Mouse (Mus musculus): Measurements from ENCODE around the gene Rptor. TPM values are rescaled to one million over a fixed set of nuclear protein-coding genes. Genes with fewer than 3 reads are reported as not detected.

Rptor gene
- polyA plus RNA-seq, 1 experiment from 2014 or later, result 3.1 TPM

GRCm38 (mm10) chr11:119718115-119718514, 115.4 kb downstream of the Rptor start:
- H3K36me3 ChIP-seq (replicated peaks; ENCODE audit: insufficient read depth, low read length), result no peaks in the 10 kb centered on the region
- WGBS (ENCODE audit: insufficient replicate concordance), result 95% methylated on average over 3 of the region's 3 CpGs
- H3K4me1 ChIP-seq (ENCODE audit: insufficient read depth), result no peaks in the 10 kb centered on the region; the same call in 1 of the 2 replicates
- H3K4me2 ChIP-seq (ENCODE audit: low read depth, low read length), result no peak overlapping the region
- no peak for DNase-seq
- H3K9ac ChIP-seq (replicated peaks), result no peak overlapping the region
- no peak overlapping the region for H3K27ac ChIP-seq (ENCODE audit: low read depth)
- H3K4me3 ChIP-seq (ENCODE audit: low read depth, low read length), result no peak overlapping the region
- H3K27me3 ChIP-seq (ENCODE audit: insufficient read depth, low read length), result no peaks in the 10 kb centered on the region
- H3K9me3 ChIP-seq (ENCODE audit: low read length), result peaks cover 5% of the 10 kb centered on the region; the same call in 1 of the 2 replicates
- TF ChIP-seq CTCF (IDR thresholded peaks at IDR 0.05; ENCODE audit: low read depth) (no peak), EP300 (IDR thresholded peaks at IDR 0.05; ENCODE audit: low read depth) (no peak)
- no peak for ATAC-seq

GRCm38 (mm10) chr11:119720101-119721048, 117.7 kb downstream of the Rptor start:
- Histone ChIP-seq H3K36me3 (replicated peaks; ENCODE audit: insufficient read depth, low read length) (no peaks in the 10 kb centered on the region), H3K4me1 (ENCODE audit: insufficient read depth) (no peaks in the 10 kb centered on the region; the same call in 1 of the 2 replicates), H3K27ac (ENCODE audit: low read depth) (no peak overlapping the region), H3K9me3 (ENCODE audit: low read length) (peaks cover 5% of the 10 kb centered on the region; the same call in 1 of the 2 replicates), H3K27me3 (ENCODE audit: insufficient read depth, low read length) (no peaks in the 10 kb centered on the region), H3K4me2 (ENCODE audit: low read depth, low read length) (no peak overlapping the region), H3K9ac (replicated peaks) (no peak overlapping the region), H3K4me3 (ENCODE audit: low read depth, low read length) (no peak overlapping the region)
- DNase-seq, result no peak
- ATAC-seq, result no peak
- no peak for TF ChIP-seq CTCF (IDR thresholded peaks at IDR 0.05; ENCODE audit: low read depth)
- no peak for TF ChIP-seq EP300 (IDR thresholded peaks at IDR 0.05; ENCODE audit: low read depth)
- 75% methylated on average over 9 of the region's 9 CpGs for WGBS (ENCODE audit: insufficient replicate concordance)

- no peak for TF ChIP-seq CTCF (IDR thresholded peaks at IDR 0.05; ENCODE audit: low read depth)
- no peak overlapping the region for H3K4me2 ChIP-seq (ENCODE audit: low read depth, low read length)
- no peaks in the 10 kb centered on the region for H3K9me3 ChIP-seq (ENCODE audit: low read length)
- DNase-seq (no peak), ATAC-seq (no peak)
- H3K9ac ChIP-seq (replicated peaks), result no peak overlapping the region
- WGBS (ENCODE audit: insufficient replicate concordance), result 70% methylated on average over 9 of the region's 9 CpGs
- no peaks in the 10 kb centered on the region for H3K27me3 ChIP-seq (ENCODE audit: insufficient read depth, low read length)
- no peak overlapping the region for H3K4me3 ChIP-seq (ENCODE audit: low read depth, low read length)
- H3K4me1 ChIP-seq (ENCODE audit: insufficient read depth), result no peaks in the 10 kb centered on the region; the same call in 1 of the 2 replicates
- no peak overlapping the region for H3K27ac ChIP-seq (ENCODE audit: low read depth)
- H3K36me3 ChIP-seq (replicated peaks; ENCODE audit: insufficient read depth, low read length), result no peaks in the 10 kb centered on the region
Observed at GRCm38 (mm10) chr11:119724709-119725108, 122.0 kb downstream of the Rptor start.

- Histone ChIP-seq H3K9ac (replicated peaks) (no peak overlapping the region), H3K27me3 (ENCODE audit: insufficient read depth, low read length) (no peaks in the 10 kb centered on the region), H3K9me3 (ENCODE audit: low read length) (no peaks in the 10 kb centered on the region), H3K36me3 (replicated peaks; ENCODE audit: insufficient read depth, low read length) (no peaks in the 10 kb centered on the region), H3K4me3 (ENCODE audit: low read depth, low read length) (no peak overlapping the region), H3K27ac (ENCODE audit: low read depth) (no peak overlapping the region), H3K4me2 (ENCODE audit: low read depth, low read length) (no peak overlapping the region), H3K4me1 (ENCODE audit: insufficient read depth) (no peaks in the 10 kb centered on the region)
- no peak for DNase-seq
- 72% methylated on average over 5 of the region's 5 CpGs for WGBS (ENCODE audit: insufficient replicate concordance)
- TF ChIP-seq EP300 (IDR thresholded peaks at IDR 0.05; ENCODE audit: low read depth), result no peak
- TF ChIP-seq CTCF (IDR thresholded peaks at IDR 0.05; ENCODE audit: low read depth), result no peak
- ATAC-seq, result no peak
Observed at GRCm38 (mm10) chr11:119731382-119731781, 128.7 kb downstream of the Rptor start.

GRCm38 (mm10) chr11:119732362-119732761, 129.7 kb downstream of the Rptor start:
- WGBS (ENCODE audit: insufficient replicate concordance), result 81% methylated on average over 1 of the region's 1 CpGs
- TF ChIP-seq EP300 (IDR thresholded peaks at IDR 0.05; ENCODE audit: low read depth) (no peak), CTCF (IDR thresholded peaks at IDR 0.05; ENCODE audit: low read depth) (no peak)
- ATAC-seq, result no peak

GRCm38 (mm10) chr11:119732961-119733656, 130.4 kb downstream of the Rptor start:
- Histone ChIP-seq H3K9ac (replicated peaks) (no peak overlapping the region), H3K4me3 (ENCODE audit: low read depth, low read length) (no peak overlapping the region), H3K4me1 (ENCODE audit: insufficient read depth) (no peaks in the 10 kb centered on the region), H3K36me3 (replicated peaks; ENCODE audit: insufficient read depth, low read length) (no peaks in the 10 kb centered on the region), H3K4me2 (ENCODE audit: low read depth, low read length) (no peak overlapping the region), H3K9me3 (ENCODE audit: low read length) (no peaks in the 10 kb centered on the region), H3K27ac (ENCODE audit: low read depth) (no peak overlapping the region), H3K27me3 (ENCODE audit: insufficient read depth, low read length) (no peaks in the 10 kb centered on the region)
- TF ChIP-seq EP300 (IDR thresholded peaks at IDR 0.05; ENCODE audit: low read depth), result no peak
- no peak for TF ChIP-seq CTCF (IDR thresholded peaks at IDR 0.05; ENCODE audit: low read depth)
- DNase-seq, result no peak
- no peak for ATAC-seq
- 40% methylated on average over 4 of the region's 4 CpGs for WGBS (ENCODE audit: insufficient replicate concordance)

More at GRCm38 (mm10) chr11:119732362-119732761, 129.7 kb downstream of the Rptor start:
- no peak overlapping the region for H3K4me3 ChIP-seq (ENCODE audit: low read depth, low read length)
- H3K36me3 ChIP-seq (replicated peaks; ENCODE audit: insufficient read depth, low read length), result no peaks in the 10 kb centered on the region
- no peaks in the 10 kb centered on the region for H3K9me3 ChIP-seq (ENCODE audit: low read length)
- no peak overlapping the region for H3K27ac ChIP-seq (ENCODE audit: low read depth)
- no peak overlapping the region for H3K9ac ChIP-seq (replicated peaks)
- no peak overlapping the region for H3K4me2 ChIP-seq (ENCODE audit: low read depth, low read length)
- no peak for DNase-seq
- no peaks in the 10 kb centered on the region for H3K27me3 ChIP-seq (ENCODE audit: insufficient read depth, low read length)
- no peaks in the 10 kb centered on the region for H3K4me1 ChIP-seq (ENCODE audit: insufficient read depth)

All from liver, postnatal 0 days (tissue).